Mouse (Mus musculus) gastrocnemius, adult 8-10 months (tissue): Measurements from ENCODE around the gene Celf2. TPM values are rescaled to one million over a fixed set of nuclear protein-coding genes. Genes with fewer than 3 reads are reported as not detected.

Experiments
- DNase-seq, 2 experiments: peaks; one replicate each; pipeline ENCODE4 v3.0.0; 2022; ENCODE audit warnings: low spot score in 2 of 2
- total RNA-seq, 4 experiments: library from RNA; stranded (reverse); gene quantifications; 2 replicates each; pipeline ENCODE4 v1.2.4; 2022

The Celf2 gene
- total RNA-seq, 4 experiments from 2014 or later, result 81.5 to 106 (median 88.0) TPM

GRCm38 (mm10) chr2:7026737-7027136 is 482.6 kb downstream of the Celf2 start:
- DNase-seq, result no peak

DNA sequence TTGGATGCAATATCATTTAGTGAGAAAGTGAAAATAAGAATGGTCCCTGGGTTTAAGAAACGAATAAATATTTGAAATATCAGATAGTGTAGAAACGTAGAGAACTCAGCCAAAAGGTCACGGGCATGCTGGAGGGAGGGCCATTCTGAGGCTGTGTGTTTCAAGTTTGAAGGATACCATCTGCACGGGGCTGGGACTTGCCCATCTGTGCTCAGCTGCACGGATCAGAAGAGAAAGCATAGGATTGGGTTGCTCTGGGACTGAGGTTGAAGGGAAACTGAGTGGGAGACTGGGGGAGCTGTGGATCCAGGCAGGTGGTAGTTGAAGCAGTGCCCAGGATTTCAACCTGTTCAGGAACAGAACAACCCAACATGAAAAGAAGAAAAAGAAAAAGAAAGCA is 483.8 kb downstream of the Celf2 start:
- no peak for DNase-seq

DNA sequence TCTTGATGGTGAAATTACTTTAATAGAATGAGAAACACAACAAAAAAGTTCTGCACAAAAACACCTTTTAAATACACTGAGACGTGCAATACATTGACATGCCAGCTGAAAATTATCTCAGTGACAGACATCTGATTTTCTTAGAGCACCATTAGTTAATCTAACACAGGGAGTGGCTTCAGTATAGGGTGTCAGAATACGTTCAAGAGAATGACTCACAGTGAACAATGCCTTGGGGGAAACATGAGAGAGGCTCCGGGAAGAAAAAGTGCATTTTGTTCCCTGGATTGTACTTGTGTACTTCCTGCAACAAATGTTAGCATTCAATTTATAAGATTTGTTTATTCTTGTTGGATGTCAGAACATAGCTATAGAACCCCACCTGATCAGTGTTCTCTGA is 487.2 kb downstream of the Celf2 start:
- no peak for DNase-seq

DNA sequence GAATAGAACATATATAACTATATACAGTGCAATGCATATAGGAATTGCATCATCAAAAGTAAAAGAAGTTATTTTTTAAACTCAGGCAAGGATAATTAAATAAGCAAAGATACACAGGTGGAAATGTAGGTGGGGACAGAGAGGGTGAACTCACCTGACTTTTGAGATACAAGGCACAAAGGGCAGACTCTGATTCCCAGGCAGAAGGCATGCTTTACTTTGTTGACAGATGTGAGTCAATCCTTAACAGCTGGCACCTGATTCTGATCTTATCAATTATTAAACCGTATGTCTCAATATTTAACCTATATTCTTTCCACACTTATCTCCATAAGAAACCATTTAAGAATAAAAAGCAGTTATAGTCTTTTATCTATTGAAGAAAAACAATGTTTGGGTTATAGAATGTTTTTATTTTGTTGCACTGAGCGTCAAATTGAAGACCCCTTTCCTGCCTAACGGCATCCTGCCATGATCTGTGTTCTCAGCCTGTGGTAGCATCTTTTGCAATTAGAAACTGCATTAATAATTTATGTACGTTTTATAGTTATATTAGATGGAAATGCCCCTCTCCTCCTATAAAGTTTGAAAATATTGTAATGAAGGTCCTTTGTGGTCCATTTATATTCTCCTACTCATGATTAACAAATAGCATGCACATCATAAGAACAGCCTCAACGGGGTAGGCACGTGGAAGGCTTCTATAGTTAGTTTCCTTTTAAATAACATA is 491.8 kb downstream of the Celf2 start:
- DNase-seq, result no peak

GRCm38 (mm10) chr2:7013126-7013525 is 496.2 kb downstream of the Celf2 start:
- peak in 1 of 2 experiments; percentile 17 for DNase-seq

GRCm38 (mm10) chr2:7006816-7007215 is 502.5 kb downstream of the Celf2 start:
- no peak for DNase-seq

DNA sequence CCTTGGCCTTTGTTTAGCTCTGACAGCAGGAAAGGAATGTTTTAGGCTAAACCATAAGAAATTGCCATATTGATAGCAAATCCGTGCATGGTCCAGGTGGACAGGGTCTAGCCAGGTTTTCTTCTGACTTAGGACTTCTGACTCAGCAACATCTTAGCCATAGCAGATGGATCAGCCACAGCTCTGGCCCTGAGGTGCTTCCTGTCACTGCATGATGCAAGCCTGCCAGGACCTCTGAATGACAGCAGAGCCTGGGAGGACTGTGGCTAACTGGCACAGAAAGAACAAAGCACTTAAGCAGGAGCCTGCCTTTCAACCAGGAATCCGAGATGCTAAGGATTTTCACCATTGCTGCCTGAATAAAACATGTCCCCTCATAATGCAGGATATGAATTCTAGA is 507.4 kb downstream of the Celf2 start:
- DNase-seq, result no peak

GRCm38 (mm10) chr2:6991010-6991421 is 518.3 kb downstream of the Celf2 start:
- DNase-seq, result no peak

DNA sequence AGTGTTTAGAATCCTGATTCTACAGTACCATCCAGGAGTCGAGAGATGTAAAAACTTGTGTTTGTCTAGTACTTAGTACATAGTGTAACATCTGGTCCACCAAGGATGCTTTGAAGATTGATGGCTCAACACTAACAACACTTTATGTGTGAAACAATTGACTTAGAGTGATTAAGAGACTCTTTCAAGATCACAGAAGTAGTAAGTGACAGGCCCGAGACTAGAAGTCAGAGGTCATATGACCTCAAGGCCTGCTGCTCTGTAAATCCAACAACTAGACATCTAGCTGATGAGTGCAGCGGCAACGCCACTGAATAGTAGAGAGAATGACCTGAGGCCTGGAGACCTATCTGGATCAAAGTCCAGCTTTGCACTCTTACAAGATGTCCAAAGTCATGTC is 523.7 kb downstream of the Celf2 start:
- no peak for DNase-seq

GRCm38 (mm10) chr2:6983902-6984301 is 525.5 kb downstream of the Celf2 start:
- no peak for DNase-seq

GRCm38 (mm10) chr2:6976300-6976699 is 533.1 kb downstream of the Celf2 start:
- DNase-seq, result no peak

GRCm38 (mm10) chr2:6969228-6969627 is 540.1 kb downstream of the Celf2 start:
- DNase-seq, result no peak

GRCm38 (mm10) chr2:6965243-6965642 is 544.1 kb downstream of the Celf2 start:
- DNase-seq, result no peak

DNA sequence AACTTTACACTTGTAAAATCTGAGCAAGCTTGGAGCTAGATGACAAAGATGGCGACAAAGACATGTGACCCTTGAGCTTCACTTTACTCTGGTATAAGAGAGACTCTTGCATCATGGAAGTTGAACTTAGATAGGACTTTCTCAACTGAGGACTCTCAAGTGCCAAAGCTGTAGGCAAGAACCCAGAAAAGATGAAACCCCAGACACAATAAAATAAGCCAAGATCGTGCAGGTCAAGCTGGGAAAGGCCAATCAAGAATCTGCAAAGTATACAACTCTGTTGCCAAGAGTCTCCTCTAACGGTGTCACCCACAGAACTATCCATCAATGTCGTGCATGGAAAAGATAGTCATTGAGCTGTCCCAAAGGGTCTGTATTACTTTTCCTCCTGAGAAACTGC is 558.7 kb downstream of the Celf2 start:
- DNase-seq, result peak; percentile 8 to 29

DNA sequence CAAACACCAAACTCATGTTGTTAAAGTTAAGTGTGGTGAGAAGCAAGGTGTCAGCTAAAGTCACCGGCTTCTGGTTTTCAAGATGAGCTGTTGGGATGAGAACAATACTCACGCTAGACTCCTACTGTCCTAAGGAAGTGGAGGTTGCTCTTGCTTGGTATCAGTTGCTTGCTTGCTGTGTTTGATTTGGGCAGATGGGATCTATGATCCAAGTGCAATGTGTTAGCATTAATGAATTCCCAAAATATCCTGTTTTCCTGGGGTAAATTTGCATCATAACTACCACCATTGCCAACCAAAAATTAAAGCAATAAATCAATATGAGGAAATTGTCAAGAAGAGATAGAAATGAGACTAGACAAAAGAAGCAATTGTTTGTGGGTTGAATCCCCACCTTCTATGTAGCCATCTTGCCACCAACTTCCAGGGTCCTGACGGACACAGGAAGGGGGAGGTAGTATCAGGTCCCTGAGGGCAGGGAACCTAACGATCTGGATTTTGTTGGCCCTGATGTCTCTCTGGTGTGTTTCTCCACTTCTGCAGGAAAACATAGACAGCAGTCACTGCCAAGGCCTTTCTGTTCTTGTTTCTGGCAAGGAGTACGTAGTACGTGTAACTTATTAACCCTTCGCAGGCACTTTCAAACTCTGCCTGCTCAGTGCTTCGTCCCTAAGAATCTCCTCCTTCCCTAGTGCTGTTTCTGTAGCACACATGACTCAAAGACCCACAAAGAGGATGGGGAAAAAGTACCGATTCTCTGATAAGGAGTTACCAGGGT is 563.5 kb downstream of the Celf2 start:
- no peak for DNase-seq

DNA sequence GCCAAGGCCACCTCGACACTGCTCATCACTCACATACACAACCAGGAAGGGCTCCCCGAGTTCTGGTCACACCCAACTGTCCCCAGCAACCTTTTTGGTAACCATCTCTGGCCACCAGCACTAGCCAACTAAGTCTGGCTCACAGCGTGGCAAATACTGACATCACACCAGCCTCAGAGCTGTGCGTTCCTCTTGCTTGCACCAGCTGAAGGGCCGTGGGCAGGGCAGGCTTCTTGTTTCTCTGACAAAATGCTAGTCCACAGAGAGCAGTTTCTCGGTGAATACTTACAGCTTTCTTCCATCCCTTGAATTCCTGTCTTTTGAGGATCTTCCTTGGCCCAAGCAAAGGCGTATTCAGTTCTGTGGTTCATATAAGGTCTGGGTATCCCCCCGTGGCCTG is 565.7 kb downstream of the Celf2 start:
- no peak for DNase-seq

GRCm38 (mm10) chr2:6942635-6943390 is 566.5 kb downstream of the Celf2 start:
- no peak for DNase-seq

- DNase-seq, result no peak
These were observed 570.2 kb downstream of the Celf2 start for GRCm38 (mm10) chr2:6939143-6939542.

- DNase-seq, result no peak
These were observed 576.2 kb downstream of the Celf2 start for GRCm38 (mm10) chr2:6933130-6933529.

GRCm38 (mm10) chr2:6927693-6928360 is 581.5 kb downstream of the Celf2 start:
- DNase-seq, result no peak

DNA sequence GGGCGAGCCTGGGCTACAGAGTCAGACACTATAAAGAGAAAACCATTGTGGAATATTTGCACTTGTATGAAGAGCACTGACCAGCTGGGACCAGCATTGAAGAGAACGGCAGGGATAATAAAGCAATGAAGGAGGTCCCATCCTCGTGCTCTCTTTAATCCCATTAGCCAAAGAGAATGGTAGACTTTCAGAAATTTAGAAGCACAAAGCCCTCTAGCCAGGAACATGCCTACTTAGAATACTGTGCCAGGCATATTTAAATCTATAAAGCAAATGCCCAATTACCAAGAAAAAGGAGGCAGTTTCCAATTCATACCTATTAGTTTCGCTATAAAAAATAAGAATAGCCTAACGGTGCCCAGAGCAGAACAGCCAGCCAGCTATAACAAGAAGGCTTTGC is 583.9 kb downstream of the Celf2 start:
- no peak for DNase-seq
